9 mouse cellular contexts compared by ENCODE assay signal in the genomic region with DNA sequence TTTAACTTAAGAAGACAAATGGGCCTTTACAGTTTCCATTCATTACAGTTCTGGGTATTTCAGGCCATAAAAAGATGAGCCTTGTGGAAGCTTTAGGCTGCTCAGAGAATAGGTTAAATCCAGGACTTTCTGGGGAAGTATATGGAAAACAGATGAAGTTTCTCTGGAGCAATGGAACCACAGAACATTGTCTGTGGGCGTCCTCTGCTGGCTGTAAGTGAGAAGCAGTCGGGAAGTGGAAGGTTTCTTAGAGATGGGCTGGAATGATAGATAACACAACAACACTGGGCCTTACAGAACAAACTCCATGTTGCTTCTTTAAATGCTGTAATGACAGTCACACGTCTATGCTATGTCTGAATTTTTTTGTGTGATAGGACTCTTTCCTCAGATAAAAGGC. TPM values are rescaled to one million over a fixed set of nuclear protein-coding genes. Genes with fewer than 3 reads are reported as not detected.
A peak's percentile ranks its signal among the peaks of the same experiment; 100 is the strongest.
DNase-seq lines count a peak whose midpoint lies in the region; ATAC-seq and TF ChIP-seq lines count a peak whose summit lies in the region.
"Had no signal": no experiment of that assay in that cellular context is flagged by ENCODE, and none has a peak within 500 bp of the region (broad histone marks: within the 10 kb centered on the region; RNA-seq: fewer than 3 reads in every experiment).

No protein-coding gene starts in this region.

- no peak for TF ChIP-seq POLR2A in MEL (IDR thresholded peaks at IDR 0.05; ENCODE audit: control insufficient read depth in 1 of 2, insufficient read depth in 1 of 2, low read depth in 1 of 2, low read length in 2 of 2, poor library complexity in 1 of 2)

- no peak overlapping the region for H3K9ac ChIP-seq in MEL (ENCODE audit: control insufficient read depth, low read depth, low read length, poor library complexity, severe bottlenecking)
- no peak overlapping the region for H3K9ac ChIP-seq in lung, embryonic 14.5 days
- H3K9ac ChIP-seq: embryonic facial prominence, embryonic 15.5 days; limb, embryonic 12.5 days had no signal

- no peak overlapping the region for H3K4me2 ChIP-seq in lung, embryonic 14.5 days
- H3K4me2 ChIP-seq: embryonic facial prominence, embryonic 15.5 days; limb, embryonic 12.5 days had no signal

- H3K4me1 ChIP-seq in MEL (ENCODE audit: control insufficient read depth in 1 of 2, insufficient read depth in 2 of 2, low read length in 2 of 2) = peaks cover 0 to 2% of the 10 kb centered on the region in 2 experiments; a peak in 1 of 4 replicates
- no peaks in the 10 kb centered on the region for H3K4me1 ChIP-seq in lung, embryonic 14.5 days (ENCODE audit: insufficient read depth)
- H3K4me1 ChIP-seq: embryonic facial prominence, embryonic 15.5 days; limb, embryonic 12.5 days had no signal

- 18% methylated on average over 3 of the region's 3 CpGs for WGBS in lung, embryonic 14.5 days

- H3K79me2 ChIP-seq in MEL (ENCODE audit: control insufficient read depth, insufficient read depth, low read length, poor library complexity) = no peaks in the 10 kb centered on the region

- peak; percentile 75 for TF ChIP-seq RAD21 in MEL (IDR thresholded peaks at IDR 0.05; ENCODE audit: low read depth, low read length)

- no peak for TF ChIP-seq EP300 in MEL (IDR thresholded peaks at IDR 0.05; ENCODE audit: low read depth in 1 of 2, low read length in 2 of 2)

- no peaks in the 10 kb centered on the region for H3K9me3 ChIP-seq in MEL (replicated peaks; ENCODE audit: insufficient read depth, low read length)
- no peaks in the 10 kb centered on the region for H3K9me3 ChIP-seq in lung, embryonic 14.5 days (ENCODE audit: low read depth, low read length)
- H3K9me3 ChIP-seq: embryonic facial prominence, embryonic 15.5 days; limb, embryonic 12.5 days had no signal

- H3K27ac ChIP-seq in MEL (ENCODE audit: control insufficient read depth, low read depth, low read length) = no peak overlapping the region
- H3K27ac ChIP-seq in lung, embryonic 14.5 days (ENCODE audit: low read depth) = no peak overlapping the region
- H3K27ac ChIP-seq: embryonic facial prominence, embryonic 15.5 days; limb, embryonic 12.5 days had no signal

- no peak for ATAC-seq in lung, embryonic 14.5 days (ENCODE audit: insufficient read depth)

- no peaks in the 10 kb centered on the region for H3K36me3 ChIP-seq in MEL (ENCODE audit: control insufficient read depth in 1 of 2, insufficient read depth in 2 of 2, low read length in 2 of 2)
- no peaks in the 10 kb centered on the region for H3K36me3 ChIP-seq in lung, embryonic 14.5 days (ENCODE audit: insufficient read depth)
- H3K36me3 ChIP-seq: embryonic facial prominence, embryonic 15.5 days; limb, embryonic 12.5 days had no signal

- DNase-seq in left cerebral cortex, adult 18-20 months (ENCODE audit: low spot score in 2 of 2) = peak; percentile 66 to 75
- no peak for DNase-seq in left cerebral cortex, adult 11 months (ENCODE audit: low spot score)
- DNase-seq in MEL (ENCODE audit: low read depth, low spot score) = peak; percentile 56
- DNase-seq in adrenal gland, postnatal 14 days = peak; percentile 72
- peak; percentile 25 to 49 for DNase-seq in gastrocnemius, postnatal 4 days (ENCODE audit: low spot score in 2 of 2)
- DNase-seq in lung, embryonic 14.5 days = peak; percentile 74
- DNase-seq in urinary bladder, postnatal 4 days (ENCODE audit: low spot score in 2 of 2) = no peak

- no peak overlapping the region for H3K4me3 ChIP-seq in MEL (ENCODE audit: control insufficient read depth in 1 of 2, insufficient read depth in 1 of 2, low read depth in 2 of 2, low read length in 2 of 2)
- no peak overlapping the region for H3K4me3 ChIP-seq in lung, embryonic 14.5 days (ENCODE audit: low read depth, low read length)
- H3K4me3 ChIP-seq: embryonic facial prominence, embryonic 15.5 days; limb, embryonic 12.5 days had no signal

- peak; percentile 35 to 94 (median 72) for TF ChIP-seq CTCF in MEL (IDR thresholded peaks at IDR 0.05 in 2 of 3, conservative IDR thresholded peaks at IDR 0.05 in 1 of 3; ENCODE audit: control insufficient read depth in 1 of 3, insufficient read depth in 1 of 3, low read depth in 2 of 3, low read length in 3 of 3, poor library complexity in 1 of 3, severe bottlenecking in 1 of 3)
- TF ChIP-seq CTCF in lung, embryonic 14.5 days (IDR thresholded peaks at IDR 0.05; ENCODE audit: low read depth) = peak; percentile 75

- H3K27me3 ChIP-seq in MEL (ENCODE audit: control insufficient read depth in 1 of 2, insufficient read depth in 2 of 2, low read length in 2 of 2) = no peaks in the 10 kb centered on the region
- no peaks in the 10 kb centered on the region for H3K27me3 ChIP-seq in lung, embryonic 14.5 days (ENCODE audit: insufficient read depth, low read length)
- H3K27me3 ChIP-seq: embryonic facial prominence, embryonic 15.5 days; limb, embryonic 12.5 days had no signal

TF ChIP-seq in MEL, 35 proteins besides CTCF, POLR2A, EP300 and RAD21:
- no peak for TF ChIP-seq RCOR1 (IDR thresholded peaks at IDR 0.05; ENCODE audit: low read depth, low read length)
- no peak for TF ChIP-seq GABPA (IDR thresholded peaks at IDR 0.05; ENCODE audit: low read depth, low read length)
- TF ChIP-seq UBTF (IDR thresholded peaks at IDR 0.05; ENCODE audit: borderline replicate concordance, insufficient read depth, low read depth, low read length) = no peak
- TF ChIP-seq ETS1 (IDR thresholded peaks at IDR 0.05; ENCODE audit: low read depth, low read length) = no peak
- no peak for TF ChIP-seq CHD2 (IDR thresholded peaks at IDR 0.05; ENCODE audit: low read length)
- TF ChIP-seq MAX (IDR thresholded peaks at IDR 0.05; ENCODE audit: low read length) = no peak
- peak; percentile 89 for TF ChIP-seq ELF1 (IDR thresholded peaks at IDR 0.05; ENCODE audit: low read depth, low read length)
- peak; percentile 97 for TF ChIP-seq GATA1 (IDR thresholded peaks at IDR 0.05; ENCODE audit: low read depth, low read length)
- TF ChIP-seq CHD1 (IDR thresholded peaks at IDR 0.05; ENCODE audit: low read depth, low read length) = no peak
- TF ChIP-seq MXI1 (IDR thresholded peaks at IDR 0.05; ENCODE audit: low read depth, low read length) = no peak
- no peak for TF ChIP-seq ZMIZ1 (IDR thresholded peaks at IDR 0.05; ENCODE audit: low read depth, low read length)
- TF ChIP-seq POLR2AphosphoS2 (IDR thresholded peaks at IDR 0.05; ENCODE audit: low read length) = no peak
- peak; percentile 27 for TF ChIP-seq ZC3H11A (IDR thresholded peaks at IDR 0.05; ENCODE audit: low read depth, low read length)
- no peak for TF ChIP-seq POLR2AphosphoS5 (IDR thresholded peaks at IDR 0.05; ENCODE audit: borderline replicate concordance, low read depth, low read length)
- no peak for TF ChIP-seq MEF2A (IDR thresholded peaks at IDR 0.05; ENCODE audit: extremely low read depth, insufficient replicate concordance, low read depth, low read length, poor library complexity, severe bottlenecking)
- TF ChIP-seq SIN3A (IDR thresholded peaks at IDR 0.05; ENCODE audit: low read length) = peak; percentile 44; the same call in 1 of the 2 replicates
- TF ChIP-seq NELFE (IDR thresholded peaks at IDR 0.05; ENCODE audit: low read depth, low read length) = no peak
- TF ChIP-seq MAZ (IDR thresholded peaks at IDR 0.05; ENCODE audit: low read depth, low read length) = no peak
- no peak for TF ChIP-seq E2F4 (IDR thresholded peaks at IDR 0.05; ENCODE audit: borderline replicate concordance, low read depth, low read length)
- no peak for TF ChIP-seq ZNF384 (IDR thresholded peaks at IDR 0.05; ENCODE audit: low read depth, low read length)
- TF ChIP-seq KAT2A (conservative IDR thresholded peaks at IDR 0.05; ENCODE audit: low read depth, low read length) = no peak
- no peak for TF ChIP-seq MYB (IDR thresholded peaks at IDR 0.05; ENCODE audit: low read depth, low read length)
- peak; percentile 68 for TF ChIP-seq SMC3 (IDR thresholded peaks at IDR 0.05; ENCODE audit: low read depth, low read length)
- TF ChIP-seq NRF1 (IDR thresholded peaks at IDR 0.05; ENCODE audit: insufficient read depth, low read depth, low read length, poor library complexity, severe bottlenecking) = no peak
- TF ChIP-seq JUND (IDR thresholded peaks at IDR 0.05; ENCODE audit: low read depth, low read length) = no peak
- no peak for TF ChIP-seq MAFK (IDR thresholded peaks at IDR 0.05; ENCODE audit: borderline replicate concordance, low read depth, low read length)
- TF ChIP-seq TCF12 (IDR thresholded peaks at IDR 0.05; ENCODE audit: low read depth, low read length) = no peak

RNA-seq across cellular contexts. Expression of a gene that starts 10.8 kb away (rescaled TPM):
- total RNA-seq in left cerebral cortex, adult 18-20 months (2021) = 10 to 100 TPM in 1 of 2 experiments, 1 to 10 TPM in 1; 8.1 to 10.8 TPM
- total RNA-seq in MEL (2012; rRNA removed) = 3.4 and 3.5 TPM in 2 replicates
- polyA plus RNA-seq in MEL (2012; ENCODE audit: insufficient read depth in 1 of 2, insufficient read length in 2 of 2, low read depth in 1 of 2, low replicate concordance in 2 of 2, missing spikeins in 1 of 2) = 1 to 10 TPM in 1 of 2 experiments, not detected in 1; 5.2 TPM
- 5.2 and 10.5 TPM in 2 replicates for total RNA-seq in adrenal gland, postnatal 14 days (2021)
- total RNA-seq in gastrocnemius, postnatal 4 days (2021) = 1 to 10 TPM; 4.4 to 4.6 TPM
- polyA plus RNA-seq in lung, embryonic 14.5 days (2014; fragmentation: Nextera tagmentation; extraction: Ambion mirVana) = 8.2 and 8.7 TPM in 2 replicates

Comparison
In these comparisons a context has a peak if more than half of its experiments do, and no peak if none do; other contexts are left out.
1. DNase-seq: peak in left cerebral cortex, adult 18-20 months (2 of 2), MEL (single experiment), adrenal gland, postnatal 14 days (single experiment), gastrocnemius, postnatal 4 days (2 of 2) and lung, embryonic 14.5 days (single experiment); none in left cerebral cortex, adult 11 months (single experiment) and urinary bladder, postnatal 4 days (0 of 2).